Comparison of ENCODE assay signal across 8 mouse cellular contexts in genomic region chr5:24360792-24361454, GRCm38 (mm10). TPM values are rescaled to one million over a fixed set of nuclear protein-coding genes. Genes with fewer than 3 reads are reported as not detected.
DNase-seq lines count a peak whose midpoint lies in the region; ATAC-seq and TF ChIP-seq lines count a peak whose summit lies in the region.

No protein-coding gene starts in this region.

- ATAC-seq in forebrain, embryonic 12.5 days (ENCODE audit: low FRiP score), result peak; percentile 71
- ATAC-seq in heart, postnatal 0 days (ENCODE audit: insufficient read depth, low read depth), result peak; percentile 62
- peak; percentile 25; the same call in 1 of the 2 replicates for ATAC-seq in liver, embryonic 15.5 days (ENCODE audit: insufficient read depth)
- peak; percentile 60 for ATAC-seq in neural tube, embryonic 13.5 days (ENCODE audit: low read depth)

- no peak overlapping the region for H3K9ac ChIP-seq in forebrain, embryonic 12.5 days
- no peak overlapping the region for H3K9ac ChIP-seq in heart, postnatal 0 days (replicated peaks; ENCODE audit: low read depth, low read length)
- no peak overlapping the region for H3K9ac ChIP-seq in liver, embryonic 15.5 days
- no peak overlapping the region for H3K9ac ChIP-seq in neural tube, embryonic 13.5 days

- 3% methylated on average over 7 of the region's 7 CpGs for WGBS in forebrain, embryonic 12.5 days
- WGBS in heart, postnatal 0 days, result 4% methylated on average over 7 of the region's 7 CpGs
- 0% methylated on average over 7 of the region's 7 CpGs for WGBS in liver, embryonic 15.5 days (ENCODE audit: insufficient replicate concordance)
- WGBS in neural tube, embryonic 13.5 days, result under 1% methylated on average over 7 of the region's 7 CpGs

- TF ChIP-seq EP300 in heart, postnatal 0 days (IDR thresholded peaks at IDR 0.05; ENCODE audit: low read depth), result 0 out of 2 replicates have a peak, but pooled peaks have one; percentile 29

- H3K4me2 ChIP-seq in forebrain, embryonic 12.5 days, result no peak overlapping the region
- no peak overlapping the region for H3K4me2 ChIP-seq in heart, postnatal 0 days (ENCODE audit: low read depth, low read length)
- no peak overlapping the region; the same call in 1 of the 2 replicates for H3K4me2 ChIP-seq in liver, embryonic 15.5 days
- H3K4me2 ChIP-seq in neural tube, embryonic 13.5 days, result no peak overlapping the region

- peaks cover 8% of the 10 kb centered on the region for H3K4me1 ChIP-seq in forebrain, embryonic 12.5 days
- H3K4me1 ChIP-seq in heart, postnatal 0 days (ENCODE audit: control insufficient read depth, insufficient read depth), result 0 out of 2 replicates have a peak, but pooled peaks cover 2% of the 10 kb centered on the region
- H3K4me1 ChIP-seq in liver, embryonic 15.5 days (replicated peaks), result no peaks in the 10 kb centered on the region
- H3K4me1 ChIP-seq in neural tube, embryonic 13.5 days (replicated peaks), result peaks cover 15% of the 10 kb centered on the region

- DNase-seq in CD8-positive naive resting alpha-beta T cell, adult 2 months (ENCODE audit: low read depth in 2 of 2, low spot score in 2 of 2), result peak; percentile 73 to 85
- peak; percentile 30 for DNase-seq in c-Kit-negative CD71-positive TER-119-positive erythroid progenitor cells, embryonic 14.5 days (ENCODE audit: low read depth, low spot score)
- peak; percentile 87 for DNase-seq in heart, postnatal 0 days (ENCODE audit: low spot score)
- DNase-seq in kidney, postnatal 25 days, result peak; percentile 77 to 88
- peak; percentile 89 for DNase-seq in testis, postnatal 10 days (ENCODE audit: low spot score)

- no peak overlapping the region for H3K27ac ChIP-seq in forebrain, embryonic 12.5 days
- peak overlapping the region; percentile 61 for H3K27ac ChIP-seq in heart, postnatal 0 days (ENCODE audit: low read depth)
- H3K27ac ChIP-seq in liver, embryonic 15.5 days (replicated peaks), result no peak overlapping the region
- peak overlapping the region; percentile 46; the same call in 1 of the 2 replicates for H3K27ac ChIP-seq in neural tube, embryonic 13.5 days (replicated peaks)

- no peak overlapping the region for H3K4me3 ChIP-seq in forebrain, embryonic 12.5 days (replicated peaks)
- no peak overlapping the region for H3K4me3 ChIP-seq in heart, postnatal 0 days (ENCODE audit: low read depth, low read length)
- H3K4me3 ChIP-seq in liver, embryonic 15.5 days (replicated peaks), result no peak overlapping the region
- no peak overlapping the region for H3K4me3 ChIP-seq in neural tube, embryonic 13.5 days

- no peaks in the 10 kb centered on the region for H3K36me3 ChIP-seq in forebrain, embryonic 12.5 days (replicated peaks)
- no peaks in the 10 kb centered on the region for H3K36me3 ChIP-seq in heart, postnatal 0 days (replicated peaks; ENCODE audit: control insufficient read depth, insufficient read depth, low read length)
- no peaks in the 10 kb centered on the region for H3K36me3 ChIP-seq in liver, embryonic 15.5 days (replicated peaks)
- H3K36me3 ChIP-seq in neural tube, embryonic 13.5 days, result no peaks in the 10 kb centered on the region

- TF ChIP-seq CTCF in heart, postnatal 0 days (IDR thresholded peaks at IDR 0.05; ENCODE audit: low read depth), result peak; percentile 100

- H3K9me3 ChIP-seq in forebrain, embryonic 12.5 days, result no peaks in the 10 kb centered on the region
- no peaks in the 10 kb centered on the region for H3K9me3 ChIP-seq in heart, postnatal 0 days (replicated peaks; ENCODE audit: control insufficient read depth, low read length)
- H3K9me3 ChIP-seq in liver, embryonic 15.5 days (replicated peaks), result no peaks in the 10 kb centered on the region
- no peaks in the 10 kb centered on the region for H3K9me3 ChIP-seq in neural tube, embryonic 13.5 days

- H3K27me3 ChIP-seq in forebrain, embryonic 12.5 days, result no peaks in the 10 kb centered on the region; the same call in 1 of the 2 replicates
- H3K27me3 ChIP-seq in heart, postnatal 0 days (ENCODE audit: control insufficient read depth, insufficient read depth, low read length), result no peaks in the 10 kb centered on the region
- peaks cover 22% of the 10 kb centered on the region; the same call in 1 of the 2 replicates for H3K27me3 ChIP-seq in liver, embryonic 15.5 days
- H3K27me3 ChIP-seq in neural tube, embryonic 13.5 days, result no peaks in the 10 kb centered on the region

RNA-seq across cellular contexts. Expression of gene Nos3, which starts 3.7 kb away (rescaled TPM):
- polyA plus RNA-seq in forebrain, embryonic 12.5 days (2016; fragmentation: Nextera tagmentation; extraction: Ambion mirVana), result 7.1 and 7.2 TPM in 2 replicates
- 50.9 and 52.1 TPM in 2 replicates for total RNA-seq in heart, postnatal 0 days (2014; rRNA removed; ENCODE audit: low replicate concordance)
- polyA plus RNA-seq in heart, postnatal 0 days (2015; fragmentation: Nextera tagmentation; extraction: Ambion mirVana), result 21.1 and 25.6 TPM in 2 replicates
- 2.1 and 2.5 TPM in 2 replicates for polyA plus RNA-seq in liver, embryonic 15.5 days (2015; fragmentation: Nextera tagmentation; extraction: Ambion mirVana)
- 9.3 and 9.6 TPM in 2 replicates for polyA plus RNA-seq in neural tube, embryonic 13.5 days (2015; fragmentation: Nextera tagmentation; extraction: Ambion mirVana)

RNA-seq across cellular contexts. Expression of gene Kcnh2, which starts 9.5 kb away (rescaled TPM):
- polyA plus RNA-seq in forebrain, embryonic 12.5 days (2016; fragmentation: Nextera tagmentation; extraction: Ambion mirVana), result 9.8 and 10.1 TPM in 2 replicates
- 86.1 and 120 TPM in 2 replicates for total RNA-seq in heart, postnatal 0 days (2014; rRNA removed; ENCODE audit: low replicate concordance)
- 29.4 and 32.1 TPM in 2 replicates for polyA plus RNA-seq in heart, postnatal 0 days (2015; fragmentation: Nextera tagmentation; extraction: Ambion mirVana)
- polyA plus RNA-seq in liver, embryonic 15.5 days (2015; fragmentation: Nextera tagmentation; extraction: Ambion mirVana), result 0.35 and 0.68 TPM in 2 replicates
- polyA plus RNA-seq in neural tube, embryonic 13.5 days (2015; fragmentation: Nextera tagmentation; extraction: Ambion mirVana), result 13.5 and 15.5 TPM in 2 replicates

RNA-seq across cellular contexts. Expression of gene Atg9b, which starts 31.0 kb away (rescaled TPM):
- 0.34 and 0.53 TPM in 2 replicates for polyA plus RNA-seq in forebrain, embryonic 12.5 days (2016; fragmentation: Nextera tagmentation; extraction: Ambion mirVana)
- total RNA-seq in heart, postnatal 0 days (2014; rRNA removed; ENCODE audit: low replicate concordance), result 0.15 and 0.66 TPM in 2 replicates
- 0.34 and 0.47 TPM in 2 replicates for polyA plus RNA-seq in heart, postnatal 0 days (2015; fragmentation: Nextera tagmentation; extraction: Ambion mirVana)
- polyA plus RNA-seq in liver, embryonic 15.5 days (2015; fragmentation: Nextera tagmentation; extraction: Ambion mirVana), result 0.58 and 2.2 TPM in 2 replicates
- 1.1 TPM in 2 replicates for polyA plus RNA-seq in neural tube, embryonic 13.5 days (2015; fragmentation: Nextera tagmentation; extraction: Ambion mirVana)

RNA-seq across cellular contexts. Expression of gene Abcb8, which starts 32.5 kb away (rescaled TPM):
- polyA plus RNA-seq in forebrain, embryonic 12.5 days (2016; fragmentation: Nextera tagmentation; extraction: Ambion mirVana), result 43.6 and 47.4 TPM in 2 replicates
- total RNA-seq in heart, postnatal 0 days (2014; rRNA removed; ENCODE audit: low replicate concordance), result 141 and 159 TPM in 2 replicates
- 69.2 and 73.2 TPM in 2 replicates for polyA plus RNA-seq in heart, postnatal 0 days (2015; fragmentation: Nextera tagmentation; extraction: Ambion mirVana)
- 25.6 and 30.8 TPM in 2 replicates for polyA plus RNA-seq in liver, embryonic 15.5 days (2015; fragmentation: Nextera tagmentation; extraction: Ambion mirVana)
- 46.7 and 47.4 TPM in 2 replicates for polyA plus RNA-seq in neural tube, embryonic 13.5 days (2015; fragmentation: Nextera tagmentation; extraction: Ambion mirVana)

RNA-seq across cellular contexts. Expression of gene Asic3, which starts 52.3 kb away (rescaled TPM):
- polyA plus RNA-seq in forebrain, embryonic 12.5 days (2016; fragmentation: Nextera tagmentation; extraction: Ambion mirVana), result 0.20 and 0.37 TPM in 2 replicates
- not detected in 2 replicates for total RNA-seq in heart, postnatal 0 days (2014; rRNA removed; ENCODE audit: low replicate concordance)
- 0.08 and 0.10 TPM in 2 replicates for polyA plus RNA-seq in heart, postnatal 0 days (2015; fragmentation: Nextera tagmentation; extraction: Ambion mirVana)
- polyA plus RNA-seq in liver, embryonic 15.5 days (2015; fragmentation: Nextera tagmentation; extraction: Ambion mirVana), result not detected in 2 replicates
- polyA plus RNA-seq in neural tube, embryonic 13.5 days (2015; fragmentation: Nextera tagmentation; extraction: Ambion mirVana), result 1.8 and 3.0 TPM in 2 replicates

Comparison
In these comparisons a context has a peak if more than half of its experiments do, and no peak if none do; other contexts are left out.
1. DNase-seq: peak in every context shown above with its lines; median percentile 89 in testis, postnatal 10 days; 87 in heart, postnatal 0 days; 82 in kidney, postnatal 25 days; 79 in CD8-positive naive resting alpha-beta T cell, adult 2 months; 30 in c-Kit-negative CD71-positive TER-119-positive erythroid progenitor cells, embryonic 14.5 days.
2. H3K27ac ChIP-seq: peak in heart, postnatal 0 days (single experiment) and neural tube, embryonic 13.5 days (single experiment); none in forebrain, embryonic 12.5 days (single experiment) and liver, embryonic 15.5 days (single experiment).
3. Peak in every context shown above with its lines, with median percentiles within 50 percentile points of each other: ATAC-seq.